Mouse (Mus musculus) gastrocnemius, postnatal 25 days (tissue): ENCODE data around the gene Rflnb. TPM values are rescaled to one million over a fixed set of nuclear protein-coding genes. Genes with fewer than 3 reads are reported as not detected.
A peak's percentile ranks its signal among the peaks of the same experiment; 100 is the strongest.
"Not testable (repeated sequence)": the region's sequence is repeated elsewhere in the genome, so short reads cannot be mapped to it uniquely, and the experiment has no call there.

Source experiments
- DNase-seq: peaks from one replicate; pipeline ENCODE4 v3.0.0; 2022
- total RNA-seq, 2 experiments: library from RNA; stranded (reverse); gene quantifications; 1 replicate in 1 of 2; 2 replicates in 1 of 2; pipeline ENCODE4 v1.2.3; 2021

Rflnb gene
- total RNA-seq, 2 experiments from 2014 or later: 22.5 to 34.6 TPM

DNA sequence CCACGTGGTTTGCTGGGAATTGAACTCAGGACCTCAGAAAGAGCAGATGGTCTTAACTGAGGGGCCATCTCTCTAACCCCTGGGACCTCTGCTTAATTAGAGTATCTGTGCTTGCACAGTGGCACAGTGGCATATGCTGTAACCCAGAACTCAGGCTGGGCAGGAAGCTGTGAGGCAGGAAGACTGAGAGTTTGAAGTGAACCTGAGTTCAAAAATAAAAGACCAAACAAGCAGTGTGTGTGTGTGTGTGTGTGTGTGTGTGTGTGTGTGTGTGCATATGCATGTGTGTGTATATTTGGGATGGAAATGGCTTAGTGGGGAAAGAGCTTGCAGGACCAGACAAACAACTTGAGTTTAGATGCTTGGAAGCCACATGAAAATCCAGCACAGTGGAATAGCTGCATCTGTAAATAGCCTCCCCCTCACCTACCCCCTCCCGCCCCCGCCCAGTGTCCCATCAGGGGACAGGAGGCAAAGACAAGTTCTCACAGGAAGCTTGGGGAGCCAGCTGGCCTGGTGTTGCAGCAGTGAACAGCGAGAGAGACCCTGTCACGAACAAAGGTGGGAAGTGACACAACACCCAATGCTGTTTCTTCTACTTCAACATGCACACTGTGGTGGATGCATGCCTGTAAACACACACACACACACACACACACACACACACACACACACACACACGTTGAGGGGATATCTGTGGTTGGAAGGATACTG lies 10.2 kb upstream of the Rflnb start:
- DNase-seq: no peak

GRCm38 (mm10) chr11:76035182-76035581 lies 7.6 kb upstream of the Rflnb start:
- DNase-seq: no peak

GRCm38 (mm10) chr11:76033836-76034235 lies 6.3 kb upstream of the Rflnb start:
- DNase-seq: no peak

DNA sequence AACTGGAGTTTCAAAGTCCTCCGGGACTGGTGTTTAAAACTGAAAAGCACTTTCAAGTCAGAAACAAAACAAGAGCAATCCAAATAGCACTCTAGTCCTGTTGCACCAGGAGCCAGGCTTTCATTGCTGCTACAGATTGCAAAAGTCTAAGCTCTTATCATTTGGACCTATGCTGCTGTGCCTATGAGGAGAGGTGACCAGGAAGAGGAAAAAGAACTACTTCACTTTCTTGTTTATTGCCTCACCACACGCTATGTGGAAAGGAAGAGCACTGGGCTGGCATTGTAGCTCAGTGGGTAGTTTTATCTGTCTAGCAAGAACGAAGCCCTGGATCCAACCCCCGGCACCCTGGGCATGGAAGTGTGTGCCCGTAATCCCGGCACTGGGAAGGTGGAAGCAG lies 5.8 kb upstream of the Rflnb start:
- no peak for DNase-seq

DNA sequence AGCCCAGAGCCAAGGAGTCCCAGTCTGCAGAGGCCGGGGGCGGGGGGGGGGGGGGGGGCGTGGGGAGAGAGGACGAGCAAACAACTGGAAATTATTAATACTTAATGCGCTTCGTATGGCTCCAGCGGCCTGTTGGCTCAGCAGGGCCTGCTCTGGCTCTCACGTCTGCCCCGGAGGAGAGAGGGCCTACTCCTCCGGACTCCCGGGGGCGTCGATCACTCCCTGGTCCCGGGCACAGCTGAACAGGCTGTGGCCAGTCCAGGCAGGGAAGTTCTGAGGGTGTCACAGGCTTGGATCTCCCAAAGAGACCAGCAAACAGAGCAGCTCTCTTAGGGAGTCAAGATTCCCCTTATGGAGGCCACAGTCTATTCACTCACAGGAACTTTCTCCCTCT lies 487 bp upstream of the Rflnb start:
- no peak for DNase-seq

DNA sequence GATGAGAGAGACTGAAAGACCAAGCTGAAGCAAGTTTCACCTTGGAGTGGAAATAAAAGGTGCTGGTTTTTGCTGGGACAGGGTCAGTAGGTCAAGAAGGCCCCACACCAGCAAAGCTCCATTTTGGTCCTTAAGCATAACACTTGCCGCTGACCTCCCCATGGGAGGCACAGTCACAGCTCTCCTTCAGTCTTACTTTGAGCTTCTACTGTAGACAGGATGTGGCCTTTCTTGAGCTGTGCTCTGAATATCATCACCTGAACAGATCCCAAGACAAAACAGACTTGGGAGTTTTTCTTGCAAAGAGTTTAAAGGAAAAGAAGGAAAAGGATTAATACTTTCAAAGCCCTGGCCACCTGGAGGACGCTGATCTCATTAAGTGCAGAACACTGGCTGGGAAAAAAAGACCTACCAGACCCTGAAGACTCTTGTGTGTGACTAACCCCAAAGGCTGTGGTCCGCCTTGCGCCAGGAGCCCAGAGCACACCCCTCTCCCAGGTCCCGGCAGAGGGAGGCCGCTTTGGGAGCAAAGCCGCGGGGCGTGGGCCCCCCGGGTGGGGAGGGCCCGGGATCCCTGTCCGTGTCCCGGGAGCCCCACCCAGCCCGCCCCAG lies 949 bp downstream of the Rflnb start:
- DNase-seq: no peak

- DNase-seq: no peak
Measured at GRCm38 (mm10) chr11:76025080-76025583, 2.5 kb downstream of the Rflnb start.

DNA sequence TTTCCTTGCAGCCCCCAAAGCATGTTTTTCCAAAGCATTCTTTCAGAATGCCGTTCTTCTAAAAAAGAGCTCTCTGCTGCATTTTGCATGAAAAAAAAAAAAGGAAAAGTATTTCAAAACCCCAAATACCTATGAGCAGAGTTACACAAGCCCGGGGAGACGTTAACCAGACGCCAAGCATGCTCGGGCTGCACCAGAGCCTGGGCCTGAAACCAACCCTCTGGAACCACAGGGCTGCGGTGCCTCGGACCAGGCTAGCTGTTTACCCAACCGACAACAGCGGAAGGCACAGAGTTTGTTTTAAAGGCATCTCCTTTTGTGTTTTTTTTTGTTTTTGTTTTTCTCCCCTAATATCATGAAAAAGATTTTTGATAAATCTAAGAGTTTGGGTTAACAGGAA lies 6.7 kb downstream of the Rflnb start:
- DNase-seq: no peak

DNA sequence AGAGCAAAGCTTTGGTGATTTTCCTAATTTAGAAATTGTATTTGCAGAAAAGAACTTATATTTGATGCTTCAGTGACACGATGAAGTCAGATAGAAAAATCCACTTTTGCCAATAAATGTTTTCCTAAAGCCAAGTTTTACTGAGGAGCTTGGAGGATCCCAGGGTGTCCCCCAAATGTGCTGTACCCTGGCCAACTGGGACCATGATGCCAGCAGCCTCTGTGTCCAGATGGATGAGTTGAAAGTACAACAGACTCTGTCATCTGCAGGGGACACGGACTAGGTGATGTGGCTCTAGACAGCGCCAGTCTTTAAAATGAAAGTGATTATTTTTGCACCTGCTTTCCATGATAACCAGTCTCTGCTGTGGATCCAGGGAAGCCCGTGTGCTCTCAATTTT lies 7.7 kb downstream of the Rflnb start:
- DNase-seq: no peak

DNA sequence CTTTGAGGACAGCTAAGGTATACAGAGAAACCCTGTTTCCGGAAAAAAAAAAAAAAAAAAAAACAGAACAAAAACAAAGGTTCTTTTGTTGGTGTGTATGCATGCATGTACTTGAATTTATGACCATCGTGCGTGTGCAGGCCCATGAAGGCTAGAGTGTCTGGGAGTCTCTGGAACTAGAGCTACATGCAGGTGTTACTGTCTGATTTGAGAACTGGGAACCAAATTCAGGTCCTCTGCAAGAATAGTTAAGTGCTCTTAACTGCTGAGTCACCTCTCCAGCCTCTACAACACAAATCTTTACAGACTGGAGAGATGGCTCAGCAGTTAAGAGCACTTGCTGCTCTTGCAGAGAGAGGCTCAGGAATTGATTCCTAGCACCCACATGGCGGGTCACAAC lies 11.8 kb downstream of the Rflnb start:
- DNase-seq: no peak

DNA sequence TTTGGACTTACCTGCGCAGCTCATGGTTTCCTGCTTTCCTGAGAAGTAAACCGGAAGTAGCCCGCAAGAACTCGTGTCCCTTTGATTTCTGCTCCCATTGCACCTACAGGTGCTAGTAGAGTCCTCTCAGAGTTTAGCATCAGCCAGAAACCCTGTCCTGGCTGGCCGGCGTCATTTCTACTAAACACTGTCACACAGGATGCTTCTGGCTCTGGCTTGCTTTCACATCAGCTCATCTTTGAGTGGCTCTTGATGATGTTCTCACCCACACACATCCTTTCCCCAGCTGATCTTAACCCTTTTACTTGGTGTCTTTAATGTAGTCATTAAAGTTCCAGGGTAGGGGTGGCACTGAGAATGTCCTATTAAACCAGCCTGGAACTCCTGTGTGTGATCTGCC lies 12.3 kb downstream of the Rflnb start:
- DNase-seq: no peak

GRCm38 (mm10) chr11:76010838-76011624 lies 16.6 kb downstream of the Rflnb start:
- no peak for DNase-seq

DNA sequence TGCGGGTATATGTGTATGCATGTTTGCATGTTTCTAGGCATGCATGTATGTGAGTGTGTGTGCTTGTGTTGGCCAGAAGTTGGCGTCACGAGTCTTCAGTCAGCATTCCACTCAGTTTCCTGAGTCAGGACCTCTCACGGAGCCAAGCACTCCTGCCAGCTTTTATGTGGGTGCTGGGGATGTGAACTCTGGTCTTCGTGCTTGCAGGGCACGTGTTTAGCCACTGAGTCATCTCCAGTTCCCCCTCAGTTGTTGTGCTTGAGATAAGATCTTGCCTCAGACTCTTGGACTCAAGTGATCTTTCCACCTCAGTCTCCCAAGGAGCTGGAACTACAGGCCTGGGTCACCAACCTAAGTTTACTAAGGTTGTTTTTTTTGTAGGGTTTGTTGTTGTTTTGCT lies 18.5 kb downstream of the Rflnb start:
- no peak for DNase-seq

- DNase-seq: no peak
Measured at GRCm38 (mm10) chr11:76008162-76008561, 19.4 kb downstream of the Rflnb start.

DNA sequence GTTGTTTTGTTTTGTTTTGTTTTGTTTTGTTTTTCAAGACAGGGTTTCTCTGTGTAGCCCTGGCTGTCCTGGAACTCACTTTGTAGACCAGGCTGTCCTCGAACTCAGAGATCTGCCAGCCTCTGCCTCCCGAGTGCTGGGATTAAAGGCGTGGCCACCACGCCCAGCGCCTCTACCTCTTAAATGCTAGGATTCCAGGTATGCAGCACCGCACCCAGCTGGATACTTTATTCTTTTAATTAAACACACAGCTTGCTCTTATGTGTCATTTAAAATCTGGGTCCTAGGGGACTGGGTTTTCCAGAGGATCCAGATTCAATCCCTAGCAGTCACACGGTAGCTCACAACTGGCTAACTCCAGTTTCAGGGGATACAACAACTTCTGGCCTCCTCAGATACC lies 23.3 kb downstream of the Rflnb start:
- not testable (repeated sequence) for DNase-seq

DNA sequence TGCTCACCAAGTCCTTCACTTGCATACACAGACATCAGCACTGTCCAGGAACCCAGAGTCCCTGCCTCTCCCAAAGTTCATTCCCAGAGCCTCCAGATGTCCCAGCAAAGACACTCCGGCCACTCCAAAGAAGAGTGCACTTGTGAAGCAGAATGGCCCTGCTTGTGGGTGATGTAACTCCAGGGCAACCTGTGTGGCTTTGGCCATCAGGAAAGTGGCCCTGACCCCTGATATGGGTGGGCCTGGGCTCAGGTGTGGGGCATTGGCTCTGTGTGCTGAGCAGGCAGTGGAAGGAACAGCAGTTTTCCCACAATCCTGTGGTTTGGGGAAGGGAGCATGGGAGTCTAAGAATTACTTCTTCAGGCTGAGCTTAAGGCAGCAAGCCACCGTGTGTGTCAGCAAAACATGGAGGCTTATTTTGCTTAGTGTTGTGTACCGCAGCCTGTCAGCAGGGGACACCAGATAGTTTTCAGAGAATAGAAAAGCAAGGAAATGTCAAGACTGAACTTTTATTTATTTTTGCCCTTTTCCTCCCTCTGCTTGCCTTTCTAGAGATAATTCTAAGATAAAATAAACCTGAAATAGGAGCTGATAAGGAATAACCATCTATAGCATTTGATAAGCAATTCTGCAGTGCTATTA lies 26.2 kb downstream of the Rflnb start:
- no peak for DNase-seq

- no peak for DNase-seq
Measured at GRCm38 (mm10) chr11:76000701-76001100, 26.9 kb downstream of the Rflnb start.

GRCm38 (mm10) chr11:75999440-76000155 lies 28.0 kb downstream of the Rflnb start, which contains the start of gene 1700016K19Rik:
TSS of gene 1700016K19Rik (plus strand) at chr11:75999912.
- DNase-seq: peak; percentile 48

GRCm38 (mm10) chr11:75994357-75994756 lies 33.2 kb downstream of the Rflnb start:
- DNase-seq: no peak

- no peak for DNase-seq
Measured at GRCm38 (mm10) chr11:75992481-75992880, 35.1 kb downstream of the Rflnb start.

GRCm38 (mm10) chr11:75991911-75992310 lies 35.7 kb downstream of the Rflnb start:
- no peak for DNase-seq
